Mouse (Mus musculus) limb, embryonic 10.5 days (tissue): Measurements from ENCODE around the gene Pex5l. TPM values are rescaled to one million over a fixed set of nuclear protein-coding genes. Genes with fewer than 3 reads are reported as not detected.

Experiments used
- DNase-seq: peaks from one replicate; pipeline ENCODE4 v3.0.0-alpha.2; 2017; ENCODE audit warnings: low spot score
- H3K27ac ChIP-seq: fragments of 300-500 bp; sonication (generic); 2 replicates; pipeline ENCODE4 v1.5.1; 2016; ENCODE audit warnings: mild to moderate bottlenecking
- H3K27me3 ChIP-seq: fragments of 300-500 bp; sonication (generic); 2 replicates; pipeline ENCODE4 v1.6.1; 2016; ENCODE audit warnings: low read depth, mild to moderate bottlenecking; ENCODE audit not compliant: poor library complexity, severe bottlenecking
- H3K36me3 ChIP-seq: fragments of 300-500 bp; sonication (generic); 2 replicates; pipeline ENCODE4 v1.6.1; 2016; ENCODE audit warnings: mild to moderate bottlenecking, moderate library complexity
- H3K4me1 ChIP-seq: fragments of 300-500 bp; sonication (generic); 2 replicates; pipeline ENCODE4 v1.6.1; 2016
- H3K4me3 ChIP-seq: fragments of 300-500 bp; sonication (generic); 2 replicates; pipeline ENCODE4 v1.5.1; 2016; ENCODE audit warnings: mild to moderate bottlenecking, moderate library complexity
- H3K9me3 ChIP-seq: fragments of 300-500 bp; sonication (generic); replicated peaks from 2 replicates; pipeline ENCODE4 v1.6.1; 2016; ENCODE audit warnings: mild to moderate bottlenecking
- WGBS: fragments of 180-500 bp; shearing (Covaris S2); methylation state at CpG from one replicate; pipeline ENCODE4 v1.1.7; 2016; 5-methylcytosine and 5-hydroxymethylcytosine counted together
- polyA plus RNA-seq: library from polyadenylated mRNA; unstranded; fragments of >200 nt; fragmentation: Nextera tagmentation; extraction: Ambion mirVana; gene quantifications from 2 replicates; pipeline ENCODE4 v1.2.1, GENCODE M21; 2016

The Pex5l gene
- polyA plus RNA-seq, 1 experiment from 2014 or later = 0.05 TPM

- no peak overlapping the region for H3K4me3 ChIP-seq
- no peaks in the 10 kb centered on the region for H3K27me3 ChIP-seq
- no peaks in the 10 kb centered on the region for H3K9me3 ChIP-seq
- peaks cover 18% of the 10 kb centered on the region for H3K4me1 ChIP-seq
- 67% methylated on average over 1 of the region's 1 CpGs for WGBS
- H3K27ac ChIP-seq = 0 out of 2 replicates have a peak overlapping the region, but pooled peaks have one; percentile 6
- H3K36me3 ChIP-seq = peaks cover 14% of the 10 kb centered on the region
- no peak for DNase-seq
These were observed 238.4 kb downstream of the Pex5l start for GRCm38 (mm10) chr3:32904599-32904998.

GRCm38 (mm10) chr3:32903462-32903861 is 239.6 kb downstream of the Pex5l start:
- Histone ChIP-seq H3K4me1 (peaks cover 18% of the 10 kb centered on the region), H3K9me3 (no peaks in the 10 kb centered on the region), H3K27me3 (no peaks in the 10 kb centered on the region), H3K36me3 (peaks cover 14% of the 10 kb centered on the region), H3K4me3 (no peak overlapping the region), H3K27ac (no peak overlapping the region)
- DNase-seq = no peak
- WGBS = 46% methylated on average over 4 of the region's 4 CpGs
